Mouse (Mus musculus): Measurements from ENCODE around the gene Akap12. TPM values are rescaled to one million over a fixed set of nuclear protein-coding genes. Genes with fewer than 3 reads are reported as not detected.

Gene Akap12
- total RNA-seq (2014; rRNA removed), result 32.9 and 40.4 TPM in 2 replicates
- 35.7 and 35.9 TPM in 2 replicates for polyA plus RNA-seq (2015; fragmentation: Nextera tagmentation; extraction: Ambion mirVana)

GRCm38 (mm10) chr10:4266041-4266930 lies at the start of gene Akap12:
TSS of gene Akap12 (plus strand) at chr10:4266380.
- TF ChIP-seq CTCF (IDR thresholded peaks at IDR 0.05; ENCODE audit: low read depth), result no peak
- peak; percentile 82 for ATAC-seq

GRCm38 (mm10) chr10:4230563-4231359 lies 35.4 kb upstream of the Akap12 start:
- Histone ChIP-seq H3K27ac (no peak overlapping the region), H3K36me3 (ENCODE audit: insufficient read depth, low read length) (no peaks in the 10 kb centered on the region), H3K4me1 (ENCODE audit: insufficient read depth, low read length) (0 out of 2 replicates have a peak, but pooled peaks cover 4% of the 10 kb centered on the region), H3K27me3 (ENCODE audit: insufficient read depth, low read length) (no peaks in the 10 kb centered on the region), H3K9ac (replicated peaks; ENCODE audit: low read length) (no peak overlapping the region), H3K4me3 (ENCODE audit: low read length) (no peak overlapping the region), H3K9me3 (ENCODE audit: low read length) (no peaks in the 10 kb centered on the region), H3K4me2 (ENCODE audit: low read depth, low read length) (no peak overlapping the region)
- DNase-seq (ENCODE audit: low spot score) (no peak), ATAC-seq (no peak)
- no peak for TF ChIP-seq CTCF (IDR thresholded peaks at IDR 0.05; ENCODE audit: low read depth)
- WGBS, result 81% methylated on average over 17 of the region's 17 CpGs

More at GRCm38 (mm10) chr10:4266041-4266930, at the start of gene Akap12:
- Histone ChIP-seq H3K36me3 (ENCODE audit: insufficient read depth, low read length) (no peaks in the 10 kb centered on the region), H3K4me3 (ENCODE audit: low read length) (peak within 1 kb of the TSS; percentile 76), H3K4me1 (ENCODE audit: insufficient read depth, low read length) (peaks cover 5% of the 10 kb centered on the region; the same call in 1 of the 2 replicates), H3K27ac (peak within 1 kb of the TSS; percentile 82), H3K27me3 (ENCODE audit: insufficient read depth, low read length) (no peaks in the 10 kb centered on the region), H3K4me2 (ENCODE audit: low read depth, low read length) (peak within 1 kb of the TSS; percentile 95), H3K9me3 (ENCODE audit: low read length) (no peaks in the 10 kb centered on the region), H3K9ac (replicated peaks; ENCODE audit: low read length) (peak within 1 kb of the TSS; percentile 73)
- DNase-seq (ENCODE audit: low spot score), result peak; percentile 57
- WGBS, result under 1% methylated on average over 54 of the region's 54 CpGs

- peak; percentile 84 for DNase-seq (ENCODE audit: low spot score)
- Histone ChIP-seq H3K27ac (no peak overlapping the region), H3K4me2 (ENCODE audit: low read depth, low read length) (no peak overlapping the region), H3K9ac (replicated peaks; ENCODE audit: low read length) (no peak overlapping the region), H3K4me3 (ENCODE audit: low read length) (no peak overlapping the region), H3K36me3 (ENCODE audit: insufficient read depth, low read length) (no peaks in the 10 kb centered on the region), H3K4me1 (ENCODE audit: insufficient read depth, low read length) (0 out of 2 replicates have a peak, but pooled peaks cover 4% of the 10 kb centered on the region), H3K27me3 (ENCODE audit: insufficient read depth, low read length) (no peaks in the 10 kb centered on the region), H3K9me3 (ENCODE audit: low read length) (no peaks in the 10 kb centered on the region)
- peak; percentile 88 for ATAC-seq
- TF ChIP-seq CTCF (IDR thresholded peaks at IDR 0.05; ENCODE audit: low read depth), result no peak
- 18% methylated on average over 9 of the region's 9 CpGs for WGBS
Measured at GRCm38 (mm10) chr10:4233102-4233501, 33.1 kb upstream of the Akap12 start.

- DNase-seq (ENCODE audit: low spot score) (no peak), ATAC-seq (no peak)
- TF ChIP-seq CTCF (IDR thresholded peaks at IDR 0.05; ENCODE audit: low read depth), result no peak
- H3K9ac ChIP-seq (replicated peaks; ENCODE audit: low read length), result no peak overlapping the region
- no peaks in the 10 kb centered on the region for H3K9me3 ChIP-seq (ENCODE audit: low read length)
- H3K4me2 ChIP-seq (ENCODE audit: low read depth, low read length), result no peak overlapping the region
- H3K36me3 ChIP-seq (ENCODE audit: insufficient read depth, low read length), result no peaks in the 10 kb centered on the region
- WGBS, result 64% methylated on average over 5 of the region's 5 CpGs
- H3K27ac ChIP-seq, result no peak overlapping the region
- no peaks in the 10 kb centered on the region for H3K4me1 ChIP-seq (ENCODE audit: insufficient read depth, low read length)
- no peak overlapping the region for H3K4me3 ChIP-seq (ENCODE audit: low read length)
- H3K27me3 ChIP-seq (ENCODE audit: insufficient read depth, low read length), result no peaks in the 10 kb centered on the region
Measured at GRCm38 (mm10) chr10:4239794-4240574, 26.2 kb upstream of the Akap12 start.

GRCm38 (mm10) chr10:4243591-4244300 lies 22.4 kb upstream of the Akap12 start:
- Histone ChIP-seq H3K27me3 (ENCODE audit: insufficient read depth, low read length) (no peaks in the 10 kb centered on the region), H3K9me3 (ENCODE audit: low read length) (no peaks in the 10 kb centered on the region), H3K9ac (replicated peaks; ENCODE audit: low read length) (no peak overlapping the region), H3K4me1 (ENCODE audit: insufficient read depth, low read length) (no peaks in the 10 kb centered on the region), H3K36me3 (ENCODE audit: insufficient read depth, low read length) (no peaks in the 10 kb centered on the region), H3K4me3 (ENCODE audit: low read length) (no peak overlapping the region), H3K27ac (no peak overlapping the region), H3K4me2 (ENCODE audit: low read depth, low read length) (no peak overlapping the region)
- no peak for TF ChIP-seq CTCF (IDR thresholded peaks at IDR 0.05; ENCODE audit: low read depth)
- no peak for ATAC-seq
- no peak for DNase-seq (ENCODE audit: low spot score)
- 76% methylated on average over 16 of the region's 16 CpGs for WGBS

Measured in hindbrain, postnatal 0 days (tissue).